Mouse (Mus musculus) Patski (cell line): ENCODE measurements around the gene Cited4. TPM values are rescaled to one million over a fixed set of nuclear protein-coding genes. Genes with fewer than 3 reads are reported as not detected.

Source experiments
- ATAC-seq: fragments of 100-300 bp; one replicate; pipeline ENCODE4 v1.8.0; 2021
- CTCF ChIA-PET: fragments of 350-600 bp; sonication (Branson Sonifier 250); formaldehyde crosslinking; loops from one replicate; lab custom pipeline; 2022; ENCODE audit warnings: inconsistent platforms; lab: Charles Lee
- POLR2A ChIA-PET: fragments of 350-600 bp; sonication (Branson Sonifier 250); formaldehyde crosslinking; loops from one replicate; lab custom pipeline; 2022; ENCODE audit warnings: antibody characterized with exemption, inconsistent platforms; lab: Charles Lee
- DNase-seq: peaks from one replicate; pipeline ENCODE4 v3.0.0-alpha.2; 2011; ENCODE audit warnings: low read depth, low spot score
- H3K27me3 ChIP-seq: fragments of 371-371 bp; one replicate; pipeline ENCODE4 v1.5.1; 2021
- CTCF ChIP-seq: fragments of 100-300 bp; IDR thresholded peaks from one replicate; pipeline ENCODE4 v1.5.1; 2021
- in situ Hi-C: fragments of 300-500 bp; cut with MboI; formaldehyde crosslinking; loops from 3 replicates; pipeline ENCODE4 v1.11.1; 2018; ENCODE audit warnings: low pct_unique_long_range_greater_than_20kb, mixed read lengths
- polyA plus RNA-seq: library from polyadenylated mRNA; unstranded; gene quantifications from one replicate; pipeline ENCODE4 v1.2.3, GENCODE M21; 2021

Cited4 gene
- polyA plus RNA-seq, 1 experiment from 2014 or later, result 0.10 TPM

GRCm38 (mm10) chr4:120664601-120665000 lies 1.8 kb upstream of the Cited4 start:
- DNase-seq (no peak), ATAC-seq (no peak)
- in situ Hi-C loops, result no loop called here
- POLR2A ChIA-PET, result no interaction called here
- CTCF ChIA-PET, result no interaction called here
- peaks cover 8% of the 10 kb centered on the region for H3K27me3 ChIP-seq
- TF ChIP-seq CTCF, result no peak

GRCm38 (mm10) chr4:120665144-120665700 lies 1.1 kb upstream of the Cited4 start:
- peaks cover 8% of the 10 kb centered on the region for H3K27me3 ChIP-seq
- ChIA-PET CTCF (no interaction called here), POLR2A (no interaction called here)
- no peak for TF ChIP-seq CTCF
- ATAC-seq (no peak), DNase-seq (no peak)
- in situ Hi-C loops, result no loop called here

GRCm38 (mm10) chr4:120665782-120666181 lies 590 bp upstream of the Cited4 start:
- no peak for DNase-seq
- in situ Hi-C loops, result no loop called here
- no peak for ATAC-seq
- POLR2A ChIA-PET, result interaction anchor here (0.6 kb wide), 1 partner anchor 311 kb away, joined by 3 read pairs; no protein-coding TSS in a partner anchor
- CTCF ChIA-PET, result no interaction called here
- H3K27me3 ChIP-seq, result peaks cover 8% of the 10 kb centered on the region
- no peak for TF ChIP-seq CTCF

GRCm38 (mm10) chr4:120667045-120667501 lies 701 bp downstream of the Cited4 start:
- H3K27me3 ChIP-seq, result peaks cover 8% of the 10 kb centered on the region
- POLR2A ChIA-PET, result no interaction called here
- in situ Hi-C loops, result no loop called here
- CTCF ChIA-PET, result no interaction called here
- TF ChIP-seq CTCF, result no peak
- DNase-seq (no peak), ATAC-seq (no peak)

GRCm38 (mm10) chr4:120667555-120667954 lies 1.2 kb downstream of the Cited4 start:
- DNase-seq (no peak), ATAC-seq (no peak)
- ChIA-PET POLR2A (no interaction called here), CTCF (no interaction called here)
- in situ Hi-C loops, result no loop called here
- TF ChIP-seq CTCF, result no peak
- H3K27me3 ChIP-seq, result peaks cover 8% of the 10 kb centered on the region

- ATAC-seq (no peak), DNase-seq (no peak)
- TF ChIP-seq CTCF, result no peak
- in situ Hi-C loops, result no loop called here
- ChIA-PET POLR2A (no interaction called here), CTCF (interaction anchor here (1.2 kb wide), 1 partner anchor 79 kb away, joined by 4 read pairs; no protein-coding TSS in a partner anchor)
- H3K27me3 ChIP-seq, result peaks cover 8% of the 10 kb centered on the region
These were observed 2.2 kb downstream of the Cited4 start for GRCm38 (mm10) chr4:120668551-120668950.

- no peak for TF ChIP-seq CTCF
- ChIA-PET CTCF (interaction anchor here (1.2 kb wide), 1 partner anchor 80 kb away, joined by 4 read pairs; no protein-coding TSS in a partner anchor), POLR2A (no interaction called here)
- no peak for DNase-seq
- H3K27me3 ChIP-seq, result peaks cover 8% of the 10 kb centered on the region
- in situ Hi-C loops, result no loop called here
- ATAC-seq, result no peak
These were observed 3.2 kb downstream of the Cited4 start for GRCm38 (mm10) chr4:120669585-120669984.

- ChIA-PET POLR2A (interaction anchor here (0.5 kb wide), 1 partner anchor 102 kb away, joined by 6 read pairs; no protein-coding TSS in a partner anchor), CTCF (no interaction called here)
- peaks cover 8% of the 10 kb centered on the region for H3K27me3 ChIP-seq
- no peak for ATAC-seq
- in situ Hi-C loops, result no loop called here
- no peak for DNase-seq
- TF ChIP-seq CTCF, result no peak
These were observed 4.7 kb downstream of the Cited4 start for GRCm38 (mm10) chr4:120671046-120671445.

GRCm38 (mm10) chr4:120673606-120674005 lies 7.2 kb downstream of the Cited4 start:
- DNase-seq (no peak), ATAC-seq (no peak)
- ChIA-PET POLR2A (no interaction called here), CTCF (no interaction called here)
- no peak for TF ChIP-seq CTCF
- in situ Hi-C loops, result no loop called here
- no peaks in the 10 kb centered on the region for H3K27me3 ChIP-seq

GRCm38 (mm10) chr4:120674775-120675451 lies 8.5 kb downstream of the Cited4 start:
- TF ChIP-seq CTCF, result no peak
- no peak for ATAC-seq
- ChIA-PET CTCF (no interaction called here), POLR2A (interaction anchor here (0.6 kb wide), 1 partner anchor 16 kb away, joined by 3 read pairs; no protein-coding TSS in a partner anchor)
- H3K27me3 ChIP-seq, result no peaks in the 10 kb centered on the region
- in situ Hi-C loops, result loop anchor here (5.0 kb wide), 1 partner anchor 283 kb away; no protein-coding TSS in a partner anchor
- DNase-seq, result no peak

- in situ Hi-C loops, result loop anchor here (5.0 kb wide), 1 partner anchor 283 kb away; no protein-coding TSS in a partner anchor
- DNase-seq (no peak), ATAC-seq (no peak)
- TF ChIP-seq CTCF, result no peak
- ChIA-PET CTCF (no interaction called here), POLR2A (interaction anchor here (0.6 kb wide), 1 partner anchor 15 kb away, joined by 3 read pairs; no protein-coding TSS in a partner anchor)
- no peaks in the 10 kb centered on the region for H3K27me3 ChIP-seq
These were observed 9.3 kb downstream of the Cited4 start for GRCm38 (mm10) chr4:120675640-120676039.
